Mouse (Mus musculus): Measurements from ENCODE around the gene Ppp1r14c.
"Not testable (repeated sequence)": the region's sequence is repeated elsewhere in the genome, so short reads cannot be mapped to it uniquely, and the experiment has no call there.

Ppp1r14c gene

GRCm38 (mm10) chr10:3403416-3404137 lies 37.7 kb downstream of the Ppp1r14c start:
- DNase-seq: no peak

GRCm38 (mm10) chr10:3404362-3404761 lies 38.5 kb downstream of the Ppp1r14c start:
- DNase-seq: no peak

GRCm38 (mm10) chr10:3406280-3406679 lies 40.4 kb downstream of the Ppp1r14c start:
- DNase-seq: no peak

- DNase-seq: no peak
Observed at GRCm38 (mm10) chr10:3408036-3408661, 42.3 kb downstream of the Ppp1r14c start.

- DNase-seq: no peak
Observed at GRCm38 (mm10) chr10:3408699-3409098, 42.8 kb downstream of the Ppp1r14c start.

GRCm38 (mm10) chr10:3411222-3411621 lies 45.4 kb downstream of the Ppp1r14c start:
- DNase-seq: no peak

- no peak for DNase-seq
Observed at GRCm38 (mm10) chr10:3411639-3412038, 45.8 kb downstream of the Ppp1r14c start.

- no peak for DNase-seq
Observed at GRCm38 (mm10) chr10:3414813-3415212, 49.0 kb downstream of the Ppp1r14c start.

GRCm38 (mm10) chr10:3416565-3416964 lies 50.7 kb downstream of the Ppp1r14c start:
- DNase-seq: no peak

GRCm38 (mm10) chr10:3417408-3417807 lies 51.6 kb downstream of the Ppp1r14c start:
- no peak for DNase-seq

- no peak for DNase-seq
Observed at GRCm38 (mm10) chr10:3424016-3424415, 58.2 kb downstream of the Ppp1r14c start.

- no peak for DNase-seq
Observed at GRCm38 (mm10) chr10:3427689-3428399, 62.0 kb downstream of the Ppp1r14c start.

GRCm38 (mm10) chr10:3434848-3435474 lies 69.1 kb downstream of the Ppp1r14c start:
- no peak for DNase-seq

- no peak for DNase-seq
Observed at GRCm38 (mm10) chr10:3440722-3441471, 75.0 kb downstream of the Ppp1r14c start.

- DNase-seq: not testable (repeated sequence)
Observed at GRCm38 (mm10) chr10:3446748-3447147, 80.9 kb downstream of the Ppp1r14c start.

- no peak for DNase-seq
Observed at GRCm38 (mm10) chr10:3448699-3449098, 82.8 kb downstream of the Ppp1r14c start.

GRCm38 (mm10) chr10:3451930-3452329 lies 86.1 kb downstream of the Ppp1r14c start:
- no peak for DNase-seq

- DNase-seq: no peak
Observed at GRCm38 (mm10) chr10:3452822-3453475, 87.1 kb downstream of the Ppp1r14c start.

GRCm38 (mm10) chr10:3458686-3459085 lies 92.8 kb downstream of the Ppp1r14c start:
- DNase-seq: no peak

- no peak for DNase-seq
Observed at GRCm38 (mm10) chr10:3460841-3461240, 95.0 kb downstream of the Ppp1r14c start.

GRCm38 (mm10) chr10:3466135-3466626 lies 100.3 kb downstream of the Ppp1r14c start:
- no peak for DNase-seq

GRCm38 (mm10) chr10:3468590-3468989 lies 102.7 kb downstream of the Ppp1r14c start:
- DNase-seq: no peak

All from thymus, postnatal 25 days (tissue).